Mouse (Mus musculus) gastrocnemius, postnatal 36 days (tissue): ENCODE results near the gene Tas2r108. TPM values are rescaled to one million over a fixed set of nuclear protein-coding genes. Genes with fewer than 3 reads are reported as not detected.
A peak's percentile ranks its signal among the peaks of the same experiment; 100 is the strongest.

Experiments used
- DNase-seq, 2 experiments: peaks; one replicate each; pipeline ENCODE4 v3.0.0; 2022
- intact Hi-C: fragments of 180-260 bp; cut with DNase I; formaldehyde crosslinking; loops from one replicate; pipeline ENCODE4 v1.15.1; 2025
- long read RNA-seq, 2 experiments: library from polyadenylated mRNA; stranded (forward); transcript quantifications; one replicate each; pipeline ENCODE4 v2.0.0; 2021
- total RNA-seq, 2 experiments: library from RNA; stranded (reverse); gene quantifications; 2 replicates each; pipeline ENCODE4 v1.2.3; 2021

The Tas2r108 gene
- not detected for total RNA-seq
- long read RNA-seq, experiment 1, result 0 reads
- long read RNA-seq, experiment 2, result 0 reads

DNA sequence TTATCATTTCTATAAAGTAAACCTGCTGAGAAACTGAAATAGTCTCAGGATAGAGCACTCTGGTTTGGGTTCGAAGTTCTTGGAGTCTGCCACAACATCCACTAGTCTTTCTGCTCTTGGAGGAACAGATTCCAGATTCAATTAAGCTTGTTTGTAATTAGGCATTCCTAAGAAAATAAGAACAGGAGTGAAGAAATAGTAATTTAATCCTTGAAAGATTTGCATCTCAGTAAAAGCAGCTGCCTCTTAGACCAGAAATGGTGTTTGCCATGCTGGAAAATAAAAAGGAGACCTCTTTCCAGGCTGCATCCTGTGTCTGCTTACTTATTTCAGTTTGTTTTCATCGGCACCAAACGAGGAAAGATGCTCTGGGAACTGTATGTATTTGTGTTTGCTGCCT lies at the start of gene Tas2r108:
Gene Tas2r108 (plus strand): TSS at position 301 of the 400 bp plus-strand sequence.
- no peak for DNase-seq
- intact Hi-C loops, result no loop called here

DNA sequence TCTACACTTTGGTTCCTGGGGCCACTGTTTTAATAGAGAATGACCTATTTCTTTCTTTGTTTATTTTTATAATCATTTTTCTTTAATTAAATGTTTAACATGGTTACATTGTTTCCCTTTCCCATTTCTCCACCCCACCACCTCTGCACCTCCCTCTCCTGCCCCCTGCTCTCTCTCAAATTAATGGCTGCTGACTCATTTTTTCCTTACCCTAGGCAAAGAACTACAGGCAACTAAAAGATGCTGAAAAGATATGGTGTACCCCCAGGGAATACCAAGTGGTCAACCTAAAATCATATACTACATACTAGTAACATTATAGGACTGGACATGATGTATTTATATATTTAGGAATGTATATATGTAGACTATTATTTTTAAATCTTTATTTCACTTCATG lies 44.7 kb upstream of the Tas2r108 start:
- intact Hi-C loops, result no loop called here
- no peak for DNase-seq

- intact Hi-C loops, result no loop called here
- no peak for DNase-seq
Measured at GRCm38 (mm10) chr6:40454436-40455041, 38.8 kb upstream of the Tas2r108 start.

DNA sequence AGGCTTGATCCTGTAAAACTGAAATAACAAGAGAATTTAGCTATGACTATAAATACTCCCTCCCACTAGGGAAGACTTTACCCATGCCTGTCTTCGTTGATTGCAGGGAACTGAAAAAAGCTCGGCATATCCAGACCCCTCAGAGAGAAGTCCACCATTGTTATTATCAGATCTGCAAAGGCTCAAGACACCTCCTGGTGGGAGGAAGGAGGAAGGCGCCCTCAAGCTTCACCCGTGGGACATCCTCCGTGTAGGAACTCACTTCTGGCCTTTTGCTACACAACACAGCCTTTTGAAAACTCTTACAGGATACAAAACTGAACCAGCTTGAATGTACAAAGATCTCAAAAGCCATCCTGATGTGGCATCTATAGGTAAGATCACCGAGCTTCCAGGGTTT lies 27.6 kb upstream of the Tas2r108 start:
- intact Hi-C loops, result no loop called here
- no peak for DNase-seq

DNA sequence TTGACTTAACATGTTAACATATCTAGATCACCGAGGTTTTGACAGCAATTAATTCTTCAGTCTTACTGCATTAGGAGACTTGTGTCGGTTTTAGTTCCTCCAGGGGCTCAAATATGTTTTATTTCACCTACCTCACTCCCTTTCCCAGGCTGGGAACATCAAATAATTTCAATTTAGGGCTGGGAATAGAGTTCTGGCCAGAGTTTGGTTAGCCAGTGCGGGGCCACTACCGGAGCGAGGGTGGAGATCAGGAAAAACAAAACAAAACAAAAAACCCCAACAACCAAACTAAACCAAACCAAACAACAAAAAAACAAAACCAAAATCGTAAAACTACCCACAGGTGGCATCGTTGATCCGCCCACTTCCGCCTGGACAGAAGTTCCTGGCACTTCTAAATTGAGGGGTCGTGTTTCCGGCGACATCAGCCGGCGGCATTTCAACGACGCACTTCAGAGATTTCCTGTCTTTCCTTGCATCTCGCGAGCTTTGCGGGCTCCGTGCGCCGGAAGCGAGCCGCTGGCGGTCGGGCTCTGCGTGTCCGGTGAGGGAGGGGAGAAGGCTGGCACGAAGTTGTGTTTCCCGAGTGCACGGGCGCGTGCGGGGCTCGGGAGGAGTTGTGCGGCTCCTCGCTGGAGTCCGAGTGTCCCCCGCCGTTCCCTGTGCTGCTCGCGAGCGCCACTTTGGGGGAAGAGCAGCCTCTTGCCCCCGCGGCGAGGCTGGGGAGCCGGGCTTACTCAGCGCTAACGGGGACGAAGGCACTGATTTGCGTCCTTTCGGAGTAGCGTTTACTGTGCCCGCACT lies 22.2 kb upstream of the Tas2r108 start, which contains the start of gene Ssbp1:
Gene Ssbp1 (plus strand): TSS at position 437 of the 804 bp plus-strand sequence.
- DNase-seq, result peak; percentile 82 to 88
- intact Hi-C loops, result loop anchor here (5.0 kb wide), 1 partner anchor 144 kb away; the partner anchor contains the start of gene Agk

DNA sequence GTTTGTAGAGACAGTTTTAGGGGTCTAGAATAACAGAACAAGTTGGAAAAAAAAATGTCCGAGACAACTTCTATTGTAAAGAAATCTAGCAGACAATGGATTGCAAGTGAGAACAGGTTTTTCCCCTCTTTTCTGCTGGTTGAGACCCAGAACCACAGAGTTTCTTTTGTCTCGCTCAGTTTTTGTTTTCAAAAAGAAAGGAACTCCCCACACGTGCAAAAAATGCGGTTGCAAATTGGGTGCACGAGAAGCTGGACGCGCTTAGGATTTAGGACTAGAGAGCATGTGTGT lies 21.7 kb upstream of the Tas2r108 start:
- DNase-seq, result no peak
- intact Hi-C loops, result loop anchor here (5.0 kb wide), 1 partner anchor 144 kb away; the partner anchor contains the start of gene Agk

- no peak for DNase-seq
- intact Hi-C loops, result no loop called here
Measured at GRCm38 (mm10) chr6:40476132-40476531, 17.2 kb upstream of the Tas2r108 start.

DNA sequence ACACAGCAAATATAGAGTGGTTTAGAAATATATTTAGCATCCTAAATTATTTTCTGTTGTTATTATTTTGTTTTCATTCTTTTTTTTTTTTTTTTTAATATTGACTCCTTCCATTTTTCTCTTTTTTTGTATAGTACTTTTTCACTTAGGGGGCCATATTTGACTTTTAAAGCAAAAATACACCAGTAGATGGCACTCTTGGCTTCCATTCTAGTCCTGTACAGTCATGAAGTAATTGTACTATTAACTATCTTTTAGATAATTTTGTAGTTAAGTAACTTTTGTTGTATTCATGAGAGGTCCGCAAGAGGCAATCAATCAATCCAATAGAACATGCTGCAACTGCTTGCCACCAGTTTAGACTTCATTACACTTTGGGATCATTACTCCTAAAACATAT lies 13.6 kb upstream of the Tas2r108 start:
- no peak for DNase-seq
- intact Hi-C loops, result no loop called here

DNA sequence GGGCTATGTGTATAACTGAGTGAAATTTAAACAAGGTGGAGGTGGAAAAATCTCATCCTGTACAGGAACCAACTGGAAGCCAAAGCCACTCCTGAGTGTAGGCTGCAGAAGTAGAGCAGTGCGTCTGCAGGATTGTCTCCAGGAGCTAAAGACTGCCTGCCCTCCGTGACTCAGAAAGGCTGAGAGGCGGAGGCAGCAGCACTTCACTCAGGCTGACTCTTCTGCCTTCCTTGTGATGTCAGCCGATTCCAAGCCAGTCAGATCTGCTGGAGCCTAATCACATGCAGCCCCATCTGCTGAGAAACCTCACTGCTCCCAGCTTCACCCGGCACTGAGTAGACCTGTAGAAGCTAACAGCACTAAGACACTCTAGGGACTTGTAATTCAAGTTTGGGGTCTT lies 11.0 kb upstream of the Tas2r108 start:
- intact Hi-C loops, result no loop called here

DNA sequence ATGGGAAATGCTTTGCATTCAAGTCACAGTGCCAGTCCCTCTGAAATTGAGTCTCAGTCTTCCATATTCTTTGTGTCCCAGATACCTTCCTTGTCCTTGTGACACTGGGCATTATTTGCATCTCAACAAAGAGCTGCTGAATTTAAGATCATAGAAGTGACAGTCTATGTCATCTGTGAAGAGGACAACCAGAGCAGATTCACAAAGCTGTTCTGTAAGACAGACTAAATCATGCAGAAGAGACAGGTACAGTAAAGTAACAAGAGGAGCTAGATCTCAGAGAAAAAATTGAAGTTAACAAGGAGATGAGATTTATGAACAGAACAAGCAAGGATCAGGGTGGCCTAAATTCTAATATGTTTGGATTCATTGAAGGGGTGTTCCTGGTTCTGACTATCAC lies 2.4 kb upstream of the Tas2r108 start, which contains the start of gene Tas2r137:
Gene Tas2r137 (plus strand): TSS at position 301 of the 400 bp plus-strand sequence.
- no peak for DNase-seq
- intact Hi-C loops, result no loop called here

More for the DNA sequence above, 11.0 kb upstream of the Tas2r108 start:
- no peak for DNase-seq

- intact Hi-C loops, result no loop called here
- DNase-seq, result no peak
Measured at GRCm38 (mm10) chr6:40519408-40519807, 26.1 kb downstream of the Tas2r108 start, which contains the start of gene Prss37. Gene Prss37, minus strand, starts transcription at chr6:40519508.

Other genes starting within 250 kb of the Tas2r108 start
- 1 to 10 TPM; 5.4 to 8.2 TPM for gene Agk, start 168.4 kb upstream of the Tas2r108 start, total RNA-seq
- gene E330009J07Rik, start 57.4 kb upstream of the Tas2r108 start, total RNA-seq, result 1 to 10 TPM; 1.0 to 1.6 TPM
- not detected for gene Wee2, start 54.4 kb upstream of the Tas2r108 start, total RNA-seq
- 10 to 100 TPM; 21.6 to 24.2 TPM for gene Ssbp1, start 22.2 kb upstream of the Tas2r108 start, total RNA-seq
- not detected for gene Tas2r137, start 2.3 kb upstream of the Tas2r108 start, total RNA-seq
- gene Prss37, start 26.0 kb downstream of the Tas2r108 start, total RNA-seq, result not detected
- gene Olfr461, start 61.5 kb downstream of the Tas2r108 start, total RNA-seq, result not detected
- not detected for gene Olfr460, start 76.0 kb downstream of the Tas2r108 start, total RNA-seq
- under 1 TPM; 0.15 TPM for gene Clec5a, start 92.3 kb downstream of the Tas2r108 start, total RNA-seq
- not detected for gene Tas2r138, start 119.8 kb downstream of the Tas2r108 start, total RNA-seq
- under 1 TPM; 0.43 to 0.54 TPM for gene Mgam, start 135.3 kb downstream of the Tas2r108 start, total RNA-seq